Mouse (Mus musculus) neural tube, embryonic 15.5 days (tissue): ENCODE data around the gene Rbx1. TPM values are rescaled to one million over a fixed set of nuclear protein-coding genes. Genes with fewer than 3 reads are reported as not detected.

Source experiments
- ATAC-seq: fragments of 200-750 bp; cut with Nextera tagmentation; 2 replicates; pipeline ENCODE4 v1.8.0; 2017; ENCODE audit warnings: mild to moderate bottlenecking, moderate TSS enrichment, moderate library complexity; ENCODE audit not compliant: low FRiP score
- H3K27ac ChIP-seq: fragments of 300-500 bp; sonication (generic); replicated peaks from 2 replicates; pipeline ENCODE4 v1.5.1; 2015; ENCODE audit warnings: mild to moderate bottlenecking, inconsistent platforms
- H3K27me3 ChIP-seq: fragments of 300-500 bp; sonication (generic); replicated peaks from 2 replicates; pipeline ENCODE4 v1.6.1; 2015; ENCODE audit warnings: inconsistent platforms
- H3K36me3 ChIP-seq: fragments of 300-500 bp; sonication (generic); 2 replicates; pipeline ENCODE4 v1.6.1; 2015; ENCODE audit warnings: inconsistent platforms
- H3K4me1 ChIP-seq: fragments of 300-500 bp; sonication (generic); 2 replicates; pipeline ENCODE4 v1.6.1; 2015; ENCODE audit warnings: inconsistent platforms
- H3K4me2 ChIP-seq: fragments of 300-500 bp; sonication (generic); 2 replicates; pipeline ENCODE4 v1.6.1; 2015; ENCODE audit warnings: inconsistent platforms, mild to moderate bottlenecking, moderate library complexity
- H3K4me3 ChIP-seq: fragments of 300-500 bp; sonication (generic); replicated peaks from 2 replicates; pipeline ENCODE4 v1.5.1; 2015; ENCODE audit warnings: mild to moderate bottlenecking, inconsistent platforms
- H3K9ac ChIP-seq: fragments of 300-500 bp; sonication (generic); replicated peaks from 2 replicates; pipeline ENCODE4 v1.6.1; 2015; ENCODE audit warnings: mild to moderate bottlenecking, inconsistent platforms
- H3K9me3 ChIP-seq: fragments of 300-500 bp; sonication (generic); replicated peaks from 2 replicates; pipeline ENCODE4 v1.6.1; 2016; ENCODE audit warnings: inconsistent platforms
- WGBS: fragments of 180-500 bp; shearing (Covaris S2); methylation state at CpG from one replicate; pipeline ENCODE4 v1.1.7; 2015; ENCODE audit warnings: mixed read lengths; 5-methylcytosine and 5-hydroxymethylcytosine counted together
- polyA plus RNA-seq: library from polyadenylated mRNA; unstranded; fragments of >200 nt; fragmentation: Nextera tagmentation; extraction: Ambion mirVana; gene quantifications from 2 replicates; pipeline ENCODE4 v1.2.1, GENCODE M21; 2015

Gene Rbx1
- polyA plus RNA-seq, 1 experiment from 2014 or later, result 407 TPM

GRCm38 (mm10) chr15:81523169-81523871 lies 57.2 kb downstream of the Rbx1 start:
- peaks cover 16% of the 10 kb centered on the region for H3K4me1 ChIP-seq

GRCm38 (mm10) chr15:81523901-81524300 lies 57.8 kb downstream of the Rbx1 start:
- no peaks in the 10 kb centered on the region; the same call in 1 of the 2 replicates for H3K27me3 ChIP-seq
- H3K4me1 ChIP-seq, result peaks cover 16% of the 10 kb centered on the region
- ATAC-seq, result no peak
- H3K9me3 ChIP-seq, result no peaks in the 10 kb centered on the region
- peak overlapping the region; percentile 91 for H3K27ac ChIP-seq
- peak overlapping the region; percentile 74 for H3K9ac ChIP-seq
- H3K36me3 ChIP-seq, result no peaks in the 10 kb centered on the region
- peak overlapping the region; percentile 60 for H3K4me3 ChIP-seq
- under 1% methylated on average over 12 of the region's 12 CpGs for WGBS
- H3K4me2 ChIP-seq, result peak overlapping the region; percentile 94

More at GRCm38 (mm10) chr15:81523169-81523871, 57.2 kb downstream of the Rbx1 start:
- H3K4me2 ChIP-seq, result peak overlapping the region; percentile 94
- ATAC-seq, result peak; percentile 97
- no peaks in the 10 kb centered on the region for H3K9me3 ChIP-seq
- WGBS, result under 1% methylated on average over 39 of the region's 41 CpGs
- peak overlapping the region; percentile 60 for H3K4me3 ChIP-seq
- peak overlapping the region; percentile 91 for H3K27ac ChIP-seq
- peak overlapping the region; percentile 74 for H3K9ac ChIP-seq
- no peaks in the 10 kb centered on the region; the same call in 1 of the 2 replicates for H3K27me3 ChIP-seq
- no peaks in the 10 kb centered on the region for H3K36me3 ChIP-seq

Other genes with a start within 250 kb of the Rbx1 start
- 5.0 and 5.2 TPM in 2 replicates for gene Mchr1, start 230.8 kb upstream of the Rbx1 start, polyA plus RNA-seq
- gene Slc25a17, start 105.5 kb upstream of the Rbx1 start, polyA plus RNA-seq, result 129 and 134 TPM in 2 replicates
- 185 and 188 TPM in 2 replicates for gene St13, start 66.2 kb upstream of the Rbx1 start, polyA plus RNA-seq
- 8.1 and 10.9 TPM in 2 replicates for gene Xpnpep3, start 66.2 kb upstream of the Rbx1 start, polyA plus RNA-seq
- gene Dnajb7, start 58.0 kb upstream of the Rbx1 start, polyA plus RNA-seq, result 1.9 and 2.3 TPM in 2 replicates
- gene Ep300, start 119.1 kb downstream of the Rbx1 start, polyA plus RNA-seq, result 20.0 and 23.6 TPM in 2 replicates
- gene L3mbtl2, start 197.6 kb downstream of the Rbx1 start, polyA plus RNA-seq, result 28.0 and 28.8 TPM in 2 replicates
- gene Chadl, start 231.0 kb downstream of the Rbx1 start, polyA plus RNA-seq, result 31.7 and 34.9 TPM in 2 replicates